Comparison of ENCODE assay signal across 8 mouse cellular contexts in the genomic region with DNA sequence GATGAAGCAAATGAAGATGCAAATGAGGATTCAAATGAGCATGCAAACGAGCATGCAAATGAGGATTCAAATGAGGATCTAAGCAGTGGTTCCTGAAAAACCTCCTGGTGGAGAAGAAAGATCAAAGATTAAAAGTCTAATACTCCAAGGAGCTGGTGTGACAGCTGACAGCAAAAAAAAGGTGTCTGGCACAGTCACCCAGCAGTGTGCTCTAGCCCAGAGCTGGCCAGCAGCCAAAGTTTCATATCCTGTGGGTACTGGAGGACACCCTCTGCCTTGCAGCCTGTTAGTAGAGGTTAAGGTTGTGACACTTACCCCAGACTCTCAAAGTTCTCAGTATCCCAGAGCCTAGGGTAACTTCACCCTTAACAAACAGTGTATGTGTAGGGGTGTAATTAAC.
DNase-seq lines count a peak whose midpoint lies in the region; ATAC-seq lines count a peak whose summit lies in the region.

No protein-coding gene starts in this region.

- DNase-seq in limb, embryonic 10.5 days (ENCODE audit: low spot score): no peak
- peak; percentile 74 for DNase-seq in adrenal gland, postnatal 25 days
- peak; percentile 50 for DNase-seq in hindbrain, embryonic 14.5 days (ENCODE audit: low spot score)
- no peak for DNase-seq in thymus, postnatal 10 days (ENCODE audit: low spot score in 2 of 2)
- DNase-seq in thymus, postnatal 4 days: no peak

- no peak overlapping the region for H3K27ac ChIP-seq in limb, embryonic 13.5 days
- H3K27ac ChIP-seq in limb, embryonic 10.5 days: no peak overlapping the region
- no peak overlapping the region; the same call in 1 of the 2 replicates for H3K27ac ChIP-seq in forebrain, embryonic 16.5 days (ENCODE audit: low read length)
- H3K27ac ChIP-seq in hindbrain, embryonic 14.5 days: peak overlapping the region; percentile 58
- 0 out of 2 replicates have a peak overlapping the region, but pooled peaks have one; percentile 24 for H3K27ac ChIP-seq in lung, embryonic 15.5 days

- H3K27me3 ChIP-seq in limb, embryonic 13.5 days: no peaks in the 10 kb centered on the region
- H3K27me3 ChIP-seq in limb, embryonic 10.5 days (ENCODE audit: low read depth, poor library complexity, severe bottlenecking): no peaks in the 10 kb centered on the region
- H3K27me3 ChIP-seq in forebrain, embryonic 16.5 days (replicated peaks; ENCODE audit: control insufficient read depth, insufficient read depth, low read length): no peaks in the 10 kb centered on the region
- H3K27me3 ChIP-seq in hindbrain, embryonic 14.5 days (ENCODE audit: control insufficient read depth, insufficient read depth, low read length): no peaks in the 10 kb centered on the region
- H3K27me3 ChIP-seq in lung, embryonic 15.5 days: no peaks in the 10 kb centered on the region

- no peak overlapping the region for H3K4me3 ChIP-seq in limb, embryonic 13.5 days
- no peak overlapping the region for H3K4me3 ChIP-seq in limb, embryonic 10.5 days
- H3K4me3 ChIP-seq in forebrain, embryonic 16.5 days (replicated peaks; ENCODE audit: low read length): no peak overlapping the region
- H3K4me3 ChIP-seq in hindbrain, embryonic 14.5 days (replicated peaks; ENCODE audit: low read length): no peak overlapping the region
- no peak overlapping the region for H3K4me3 ChIP-seq in lung, embryonic 15.5 days

- H3K4me1 ChIP-seq in limb, embryonic 13.5 days: no peaks in the 10 kb centered on the region
- 0 out of 2 replicates have a peak, but pooled peaks cover 3% of the 10 kb centered on the region for H3K4me1 ChIP-seq in limb, embryonic 10.5 days
- H3K4me1 ChIP-seq in forebrain, embryonic 16.5 days (replicated peaks; ENCODE audit: control insufficient read depth, insufficient read depth, low read length): peaks cover 9% of the 10 kb centered on the region
- peaks cover 13% of the 10 kb centered on the region for H3K4me1 ChIP-seq in hindbrain, embryonic 14.5 days (replicated peaks; ENCODE audit: control insufficient read depth, insufficient read depth, low read length)
- peaks cover 14% of the 10 kb centered on the region for H3K4me1 ChIP-seq in lung, embryonic 15.5 days

- no peaks in the 10 kb centered on the region for H3K9me3 ChIP-seq in limb, embryonic 13.5 days
- H3K9me3 ChIP-seq in limb, embryonic 10.5 days (replicated peaks): no peaks in the 10 kb centered on the region
- H3K9me3 ChIP-seq in forebrain, embryonic 16.5 days (ENCODE audit: control insufficient read depth, low read length): no peaks in the 10 kb centered on the region
- H3K9me3 ChIP-seq in hindbrain, embryonic 14.5 days (ENCODE audit: control insufficient read depth, low read length): no peaks in the 10 kb centered on the region
- no peaks in the 10 kb centered on the region for H3K9me3 ChIP-seq in lung, embryonic 15.5 days

- no peak overlapping the region for H3K9ac ChIP-seq in limb, embryonic 13.5 days
- H3K9ac ChIP-seq in forebrain, embryonic 16.5 days (replicated peaks; ENCODE audit: low read depth, low read length): no peak overlapping the region
- no peak overlapping the region for H3K9ac ChIP-seq in hindbrain, embryonic 14.5 days
- no peak overlapping the region for H3K9ac ChIP-seq in lung, embryonic 15.5 days

- H3K4me2 ChIP-seq in limb, embryonic 13.5 days (replicated peaks): no peak overlapping the region
- peak overlapping the region; percentile 17; the same call in 1 of the 2 replicates for H3K4me2 ChIP-seq in forebrain, embryonic 16.5 days (ENCODE audit: low read length)
- H3K4me2 ChIP-seq in hindbrain, embryonic 14.5 days (replicated peaks): no peak overlapping the region
- H3K4me2 ChIP-seq in lung, embryonic 15.5 days: no peak overlapping the region

- H3K36me3 ChIP-seq in limb, embryonic 13.5 days: no peaks in the 10 kb centered on the region
- H3K36me3 ChIP-seq in limb, embryonic 10.5 days: no peaks in the 10 kb centered on the region
- H3K36me3 ChIP-seq in forebrain, embryonic 16.5 days (ENCODE audit: control insufficient read depth, insufficient read depth): no peaks in the 10 kb centered on the region
- no peaks in the 10 kb centered on the region for H3K36me3 ChIP-seq in hindbrain, embryonic 14.5 days (replicated peaks; ENCODE audit: control insufficient read depth, insufficient read depth)
- H3K36me3 ChIP-seq in lung, embryonic 15.5 days: no peaks in the 10 kb centered on the region

- 0 out of 2 replicates have a peak, but pooled peaks have one; percentile 43 for ATAC-seq in limb, embryonic 13.5 days (ENCODE audit: low FRiP score, low read depth)
- peak; percentile 94 for ATAC-seq in forebrain, embryonic 16.5 days
- peak; percentile 84 for ATAC-seq in hindbrain, embryonic 14.5 days (ENCODE audit: low FRiP score)
- peak; percentile 78 for ATAC-seq in lung, embryonic 15.5 days (ENCODE audit: borderline replicate concordance, extremely low read depth, low FRiP score, low TSS enrichment)

- 73% methylated on average over 1 of the region's 1 CpGs for WGBS in limb, embryonic 13.5 days
- WGBS in limb, embryonic 10.5 days: 65% methylated on average over 1 of the region's 1 CpGs
- 11% methylated on average over 1 of the region's 1 CpGs for WGBS in forebrain, embryonic 16.5 days
- WGBS in hindbrain, embryonic 14.5 days: 27% methylated on average over 1 of the region's 1 CpGs
- WGBS in lung, embryonic 15.5 days: 65% methylated on average over 1 of the region's 1 CpGs

Comparison
In these comparisons a context has a peak if more than half of its experiments do, and no peak if none do; other contexts are left out.
1. ATAC-seq: peak in every context shown above with its lines; median percentile 94 in forebrain, embryonic 16.5 days; 84 in hindbrain, embryonic 14.5 days; 78 in lung, embryonic 15.5 days; 43 in limb, embryonic 13.5 days.
2. H3K27ac ChIP-seq: peak in hindbrain, embryonic 14.5 days (single experiment) and lung, embryonic 15.5 days (single experiment); none in limb, embryonic 13.5 days (single experiment), limb, embryonic 10.5 days (single experiment) and forebrain, embryonic 16.5 days (single experiment).
3. DNase-seq: peak in adrenal gland, postnatal 25 days (single experiment) and hindbrain, embryonic 14.5 days (single experiment); none in limb, embryonic 10.5 days (single experiment), thymus, postnatal 10 days (0 of 2) and thymus, postnatal 4 days (single experiment).